Mouse (Mus musculus): ENCODE results near the gene Canx. TPM values are rescaled to one million over a fixed set of nuclear protein-coding genes. Genes with fewer than 3 reads are reported as not detected.
"Not testable (repeated sequence)": the region's sequence is repeated elsewhere in the genome, so short reads cannot be mapped to it uniquely, and the experiment has no call there.

The Canx gene
- 100 to 1,000 TPM; 182 to 206 TPM for polyA plus RNA-seq (2017; shearing (Covaris generic))

GRCm38 (mm10) chr11:50325496-50326301 lies at the start of gene Canx:
Gene Canx, minus strand, starts transcription at chr11:50325673.
- peak; percentile 98 for ATAC-seq

DNA sequence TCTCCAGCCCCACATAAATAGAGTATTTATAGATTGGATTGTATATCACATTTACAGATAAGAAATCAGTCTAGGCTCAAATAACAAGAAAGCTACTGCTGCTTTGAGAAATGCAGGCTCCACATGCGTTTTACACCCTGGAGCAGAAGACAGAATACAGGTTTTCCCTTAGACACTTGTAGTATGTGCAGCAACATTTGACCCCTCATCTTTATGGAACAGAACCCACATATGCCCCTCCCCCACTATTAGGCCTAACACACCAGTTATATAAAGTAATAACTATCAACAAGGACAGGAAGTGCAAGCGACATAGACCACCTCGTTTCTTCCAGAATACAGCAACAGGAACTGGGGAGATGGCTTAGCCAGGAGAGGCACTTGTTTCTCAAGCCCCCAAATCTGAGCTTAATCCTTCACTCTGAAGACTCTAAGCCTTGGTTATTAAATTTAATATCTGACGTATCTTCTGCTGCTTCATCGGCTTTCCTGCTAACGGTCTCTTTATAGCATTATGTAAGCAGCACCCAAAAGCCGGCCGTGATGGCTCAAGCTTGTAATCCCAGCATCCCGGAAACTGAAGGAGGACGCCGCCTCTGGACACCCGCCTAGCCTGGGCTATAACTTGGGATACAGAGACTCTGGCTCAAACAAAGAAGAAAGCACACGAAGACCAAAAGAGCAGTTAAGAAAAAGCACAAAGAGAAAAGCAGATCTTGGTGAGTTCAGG lies 49.0 kb upstream of the Canx start:
- ATAC-seq: no peak

GRCm38 (mm10) chr11:50373621-50374020 lies 48.1 kb upstream of the Canx start:
- no peak for ATAC-seq

DNA sequence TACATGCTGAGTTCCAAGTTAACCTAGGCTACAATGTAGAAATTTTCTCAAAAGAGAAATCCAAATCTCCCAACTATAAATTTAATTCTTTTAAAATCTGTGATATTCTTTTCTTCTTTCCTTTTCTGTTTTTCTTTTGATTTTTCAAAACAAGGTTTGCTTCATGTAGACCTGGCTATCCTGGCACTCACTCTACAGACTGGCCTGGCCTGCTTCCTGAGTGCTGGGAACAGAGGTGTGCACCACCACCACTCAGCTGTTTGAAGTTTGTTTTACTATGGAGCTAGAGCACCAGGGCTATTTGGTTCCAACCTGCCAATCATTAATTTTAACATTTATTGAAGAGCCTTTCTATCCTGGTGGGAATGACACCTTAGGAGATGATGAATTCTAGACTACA lies 47.6 kb upstream of the Canx start:
- ATAC-seq: no peak

GRCm38 (mm10) chr11:50371911-50372310 lies 46.4 kb upstream of the Canx start:
- no peak for ATAC-seq

- peak; percentile 84 for ATAC-seq
Observed at GRCm38 (mm10) chr11:50371399-50371841, 45.9 kb upstream of the Canx start.

- no peak for ATAC-seq
Observed at GRCm38 (mm10) chr11:50370969-50371368, 45.5 kb upstream of the Canx start.

DNA sequence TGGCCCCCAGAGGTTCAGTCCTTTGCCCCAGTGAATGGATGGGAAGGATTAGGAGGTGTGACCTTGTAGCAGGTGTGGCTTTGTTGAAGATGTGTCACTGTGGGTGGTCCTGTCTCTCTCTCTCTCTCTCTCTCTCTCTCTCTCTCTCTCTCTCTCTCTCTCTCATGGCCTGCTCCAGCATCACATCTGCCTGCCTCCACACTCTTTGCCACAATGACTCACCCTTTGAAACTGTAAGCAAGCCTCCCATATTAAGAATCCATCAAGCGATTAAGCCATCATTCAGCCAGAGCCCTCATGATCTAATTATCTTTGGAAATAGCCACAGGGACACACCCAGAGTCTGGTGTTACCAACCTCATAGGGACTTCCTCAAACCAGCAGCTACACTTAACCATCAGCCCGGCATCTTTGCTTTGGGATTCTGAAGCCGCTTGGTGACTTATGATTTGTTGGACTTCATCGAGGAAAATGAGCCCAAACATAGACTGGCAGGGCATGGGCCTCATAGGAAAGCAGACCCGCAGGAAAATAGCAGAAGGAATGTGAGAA lies 44.0 kb upstream of the Canx start:
- no peak for ATAC-seq

DNA sequence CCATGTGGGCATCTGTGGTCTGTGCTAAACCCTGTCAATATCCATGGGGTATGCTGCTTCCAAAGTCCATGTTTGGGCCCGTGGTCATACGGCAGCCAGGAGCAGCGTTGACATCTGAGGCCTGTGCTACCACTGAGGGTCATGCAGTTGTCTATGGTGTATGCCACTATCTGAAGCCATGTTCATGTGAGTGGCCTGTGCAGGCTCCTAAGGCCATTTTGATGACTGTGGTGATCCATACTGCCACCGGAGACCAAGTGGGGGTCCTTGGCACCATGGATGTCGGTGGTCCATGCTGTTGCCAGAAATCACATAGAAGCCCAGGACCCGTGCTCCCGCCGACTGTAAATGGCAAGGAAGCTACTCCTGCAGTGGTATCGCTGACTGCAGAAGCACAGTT lies 42.1 kb upstream of the Canx start:
- ATAC-seq: no peak

DNA sequence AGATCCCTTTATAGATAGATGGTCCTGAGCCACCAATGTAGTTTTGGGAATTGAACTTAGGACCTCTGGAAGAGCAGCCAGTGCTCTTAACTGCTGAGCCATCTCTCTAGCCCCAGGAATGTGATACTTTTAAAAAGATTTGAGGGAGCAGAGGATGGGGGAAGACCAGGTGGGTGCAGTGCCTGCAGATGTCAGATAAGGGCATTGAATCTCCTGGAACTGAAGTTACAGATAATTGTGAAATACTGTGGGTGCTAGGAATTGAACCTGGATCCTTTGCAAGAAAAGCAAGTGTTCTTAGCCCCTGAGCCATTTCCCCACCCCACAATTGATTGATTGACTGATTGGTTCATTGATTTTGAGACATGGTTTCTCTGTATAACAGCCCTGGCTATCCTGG lies 39.8 kb upstream of the Canx start:
- ATAC-seq: no peak

DNA sequence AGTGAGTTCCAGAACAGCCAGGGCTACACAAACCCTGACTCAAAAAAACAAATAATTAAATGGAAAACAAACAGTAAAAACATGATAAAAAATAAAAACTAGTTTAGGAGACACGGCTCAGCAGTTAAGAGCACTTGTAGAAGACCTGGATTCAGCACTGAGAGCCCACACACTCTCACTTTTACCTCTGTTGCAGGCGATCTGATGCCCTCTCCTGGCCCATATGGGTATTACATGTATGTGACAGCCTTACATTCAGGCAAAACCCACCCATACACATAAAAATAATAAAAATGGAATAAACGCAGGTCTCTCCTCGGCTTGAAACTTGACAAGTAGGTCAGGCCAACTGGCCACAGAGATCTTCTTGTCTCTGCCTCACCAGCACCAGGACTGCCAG lies 39.1 kb upstream of the Canx start:
- ATAC-seq: peak; percentile 79

DNA sequence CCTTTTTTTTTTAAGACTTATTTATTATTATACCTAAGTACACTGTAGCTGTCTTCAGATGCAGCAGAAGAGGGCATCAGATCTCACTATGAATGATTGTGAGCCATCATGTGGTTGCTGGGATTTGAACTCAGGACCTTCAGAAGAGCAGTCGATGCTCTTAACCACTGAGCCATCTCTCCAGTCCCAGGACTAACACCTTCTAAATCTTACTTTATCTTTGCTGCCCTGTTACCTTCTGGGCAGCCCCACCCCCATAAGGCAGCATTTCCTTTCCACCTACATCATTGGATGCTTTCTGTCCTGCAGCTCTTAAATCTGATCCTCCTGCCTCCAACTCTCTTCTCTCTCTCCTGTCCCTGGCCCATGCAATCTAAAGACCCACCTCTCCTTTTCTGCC lies 35.8 kb upstream of the Canx start:
- not testable (repeated sequence) for ATAC-seq

- ATAC-seq: peak; percentile 23
Observed at GRCm38 (mm10) chr11:50358950-50359861, 33.7 kb upstream of the Canx start.

DNA sequence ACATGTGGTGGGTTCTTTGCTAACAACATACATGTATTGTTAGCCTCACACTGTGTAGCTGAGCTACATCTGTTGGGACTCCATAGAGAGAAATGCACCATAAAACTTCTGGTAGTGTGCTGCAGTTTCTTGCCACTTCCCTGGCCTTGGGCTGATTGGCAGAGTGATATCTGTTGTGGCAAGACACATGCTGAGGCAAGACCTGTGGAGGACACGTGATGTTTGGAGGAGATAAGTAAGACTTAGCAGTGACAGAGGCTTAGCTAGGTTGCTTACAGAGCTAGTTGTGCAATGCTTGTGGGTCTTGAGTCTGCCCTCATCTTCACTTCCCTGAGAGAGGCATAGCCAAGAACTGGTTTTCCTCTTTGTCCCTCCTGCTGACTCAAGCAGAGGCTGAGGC lies 29.9 kb upstream of the Canx start:
- ATAC-seq: no peak

DNA sequence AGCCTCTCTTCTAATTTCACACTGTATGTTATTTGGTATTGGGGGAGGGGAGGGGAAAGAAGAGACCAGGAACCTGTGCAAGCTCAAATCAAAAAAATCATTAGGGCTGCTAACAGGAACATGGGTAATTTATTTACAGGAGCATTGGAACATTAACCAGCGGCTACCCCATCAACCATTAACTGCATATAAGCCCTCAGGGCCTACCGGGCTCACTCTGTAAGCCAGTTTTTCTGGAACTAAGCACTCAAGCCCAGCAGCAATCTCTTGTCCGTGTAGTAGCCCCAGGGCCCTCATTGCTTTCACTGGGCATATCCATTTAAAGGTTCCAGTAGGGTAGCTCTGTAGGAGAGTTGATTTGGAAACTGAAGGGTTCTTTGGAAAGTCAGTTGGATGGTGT lies 29.4 kb upstream of the Canx start:
- no peak for ATAC-seq

DNA sequence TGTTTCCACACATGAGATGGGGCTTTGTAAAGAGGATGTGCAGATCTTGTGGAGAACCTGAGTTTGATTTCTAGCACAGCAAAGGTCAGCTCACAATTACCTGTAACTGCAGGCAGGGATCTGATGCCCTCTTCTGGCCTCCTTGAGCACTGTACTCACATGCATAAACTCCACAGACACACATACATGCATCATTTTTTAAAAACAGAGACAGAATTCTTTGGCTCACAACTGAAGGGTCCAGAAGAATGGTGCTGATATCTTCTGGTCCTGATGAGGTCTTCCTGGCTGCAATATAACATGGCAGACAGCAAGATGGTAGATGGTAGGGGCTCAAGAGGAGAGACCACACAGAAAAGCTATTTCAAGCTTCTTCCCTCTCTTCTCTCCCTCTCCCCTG lies 28.7 kb upstream of the Canx start, which contains the start of gene Cby3:
TSS of gene Cby3 (plus strand) at position 301 of the 400 bp plus-strand sequence.
- ATAC-seq: no peak

GRCm38 (mm10) chr11:50352177-50352576 lies 26.7 kb upstream of the Canx start:
- ATAC-seq: no peak

DNA sequence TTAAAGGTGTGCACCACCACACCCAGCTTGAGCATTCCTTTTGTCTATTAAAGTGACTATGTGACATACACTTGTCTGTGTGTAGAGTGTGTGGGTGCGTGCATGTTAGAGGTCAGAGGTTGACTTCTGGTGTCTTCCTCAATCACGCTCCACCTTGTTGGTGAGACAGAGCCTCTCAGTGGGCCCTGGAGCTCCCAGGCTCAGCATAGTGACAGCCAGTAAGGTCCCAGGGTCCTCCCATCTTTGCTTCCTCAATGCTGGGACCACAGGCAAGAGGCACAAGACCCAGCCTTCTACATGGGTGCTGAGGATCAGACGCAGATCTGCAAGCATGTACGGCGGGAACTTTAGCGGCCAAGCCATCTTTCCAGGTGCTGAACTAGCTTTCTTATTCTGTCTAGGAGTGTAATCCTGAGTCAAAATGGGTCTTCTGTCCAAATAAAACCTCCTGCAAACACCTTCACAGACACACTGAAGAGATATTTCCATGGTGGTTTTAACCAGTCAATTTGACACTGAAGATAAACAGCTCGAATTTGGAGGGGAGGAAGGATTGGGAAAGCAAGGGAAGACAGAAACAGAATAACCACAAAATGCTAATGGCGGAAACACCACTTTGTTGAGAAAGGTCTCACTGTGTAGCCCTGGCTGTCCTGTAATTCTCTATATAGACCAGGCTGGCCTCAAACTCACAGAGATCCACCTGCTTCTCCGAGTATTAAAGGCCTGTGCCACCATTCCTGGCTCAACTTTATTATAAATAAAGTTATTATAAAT lies 21.0 kb upstream of the Canx start:
- ATAC-seq: no peak

- ATAC-seq: no peak
Observed at GRCm38 (mm10) chr11:50345486-50345885, 20.0 kb upstream of the Canx start.

DNA sequence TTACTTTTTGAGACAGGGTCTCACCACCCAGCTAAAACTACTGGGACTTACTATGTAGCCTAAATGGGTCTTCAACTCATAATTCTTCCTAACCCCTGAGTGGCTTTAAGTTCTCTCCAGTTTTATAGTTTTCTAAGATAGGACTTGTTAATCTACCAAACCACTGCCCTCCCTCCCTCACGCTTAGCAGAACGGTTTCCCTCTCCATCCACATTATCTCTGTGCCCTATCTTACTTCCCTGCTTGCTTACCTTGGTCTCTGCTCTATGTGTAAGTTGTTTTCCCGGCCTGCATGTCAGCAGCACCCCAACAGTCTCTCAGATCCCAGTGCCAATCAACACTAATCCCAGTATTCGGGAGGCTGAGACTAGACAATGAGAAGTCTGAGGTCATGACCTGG lies 11.4 kb upstream of the Canx start:
- ATAC-seq: no peak

DNA sequence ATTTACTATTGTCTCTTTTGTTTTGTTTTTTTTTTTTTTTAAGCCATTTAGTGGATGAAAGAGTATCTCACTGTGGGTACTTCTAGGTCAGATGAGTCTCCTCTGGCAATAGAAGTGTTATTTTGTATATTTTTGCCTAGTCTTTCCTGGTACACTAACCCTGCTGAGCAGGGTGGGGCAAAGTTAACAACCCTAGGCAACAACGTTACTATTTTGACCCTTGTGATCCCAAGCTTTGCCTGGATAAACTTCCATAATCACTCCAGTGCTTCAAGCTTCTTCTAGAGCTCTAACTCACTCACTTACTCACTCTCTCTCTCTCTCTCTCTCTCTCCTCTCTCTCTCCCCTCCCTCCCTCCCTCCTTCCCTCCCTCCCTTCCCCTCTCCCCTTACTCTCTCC lies 10.7 kb upstream of the Canx start:
- ATAC-seq: no peak

- ATAC-seq: no peak
Observed at GRCm38 (mm10) chr11:50333181-50333580, 7.7 kb upstream of the Canx start.
